Mouse (Mus musculus) limb, embryonic 14.5 days (tissue): ENCODE measurements around the gene Malsu1. TPM values are rescaled to one million over a fixed set of nuclear protein-coding genes. Genes with fewer than 3 reads are reported as not detected.

Experiments
- ATAC-seq: fragments of 200-750 bp; cut with Nextera tagmentation; 2 replicates; pipeline ENCODE4 v1.8.0; 2017; ENCODE audit warnings: low read depth, moderate number of reproducible peaks, moderate TSS enrichment; ENCODE audit not compliant: low FRiP score
- DNase-seq: peaks from one replicate; pipeline ENCODE4 v3.0.0-alpha.2; 2015; ENCODE audit warnings: low spot score
- H3K27ac ChIP-seq: fragments of 300-500 bp; sonication (generic); replicated peaks from 2 replicates; pipeline ENCODE4 v1.5.1; 2014; ENCODE audit warnings: low read depth, mild to moderate bottlenecking, low read length, moderate library complexity, mixed read lengths
- H3K27me3 ChIP-seq: fragments of 300-500 bp; sonication (generic); 2 replicates; pipeline ENCODE4 v1.6.1; 2014; ENCODE audit warnings: low read length, mixed read lengths; ENCODE audit not compliant: control insufficient read depth, insufficient read depth
- H3K36me3 ChIP-seq: fragments of 300-500 bp; sonication (generic); 2 replicates; pipeline ENCODE4 v1.6.1; 2014; ENCODE audit warnings: mild to moderate bottlenecking, low read length, moderate library complexity, mixed read lengths; ENCODE audit not compliant: control insufficient read depth, insufficient read depth
- H3K4me1 ChIP-seq: fragments of 300-500 bp; sonication (generic); 2 replicates; pipeline ENCODE4 v1.6.1; 2014; ENCODE audit warnings: antibody characterized with exemption, low read length, mixed read lengths; ENCODE audit not compliant: control insufficient read depth, insufficient read depth
- H3K4me2 ChIP-seq: fragments of 300-500 bp; sonication (generic); replicated peaks from 2 replicates; pipeline ENCODE4 v1.6.1; 2014; ENCODE audit warnings: low read depth, mild to moderate bottlenecking, low read length, moderate library complexity; ENCODE audit not compliant: severe bottlenecking
- H3K4me3 ChIP-seq: fragments of 300-500 bp; sonication (generic); replicated peaks from 2 replicates; pipeline ENCODE4 v1.5.1; 2014; ENCODE audit warnings: low read length
- H3K9ac ChIP-seq: fragments of 300-500 bp; sonication (generic); 2 replicates; pipeline ENCODE4 v1.6.1; 2014; ENCODE audit warnings: mild to moderate bottlenecking, low read depth, low read length, moderate library complexity; ENCODE audit not compliant: severe bottlenecking
- H3K9me3 ChIP-seq: fragments of 300-500 bp; sonication (generic); 2 replicates; pipeline ENCODE4 v1.6.1; 2016; ENCODE audit warnings: low read length; ENCODE audit not compliant: control insufficient read depth
- POLR2A ChIP-seq: fragments of 200-500 bp; IDR thresholded peaks from 2 replicates; pipeline ENCODE4 v1.8.0; 2012; ENCODE audit warnings: inconsistent platforms, mild to moderate bottlenecking, moderate library complexity, borderline replicate concordance; ENCODE audit not compliant: insufficient read depth, insufficient read length; ENCODE audit errors: extremely low read depth
- WGBS: fragments of 180-500 bp; shearing (Covaris S2); extraction: QIAGEN DNeasy Blood & Tissue Kit; methylation state at CpG from one replicate; pipeline ENCODE4 v1.1.7; 2014; 5-methylcytosine and 5-hydroxymethylcytosine counted together
- polyA plus RNA-seq, 2 experiments: library from polyadenylated mRNA; depleted of rRNA in 1 of 2; stranded (reverse) in 1 of 2; unstranded in 1 of 2; fragments of >200 nt; fragmentation: Nextera tagmentation in 1 of 2; extraction: Ambion mirVana in 1 of 2; gene quantifications; 2 replicates each; pipeline versions ENCODE4 v1.2.1 to v1.2.3; 2012 to 2014

Gene Malsu1
- polyA plus RNA-seq (2012; rRNA removed) (21.9 and 27.4 TPM in 2 replicates), polyA plus RNA-seq (2014; fragmentation: Nextera tagmentation; extraction: Ambion mirVana) (72.1 and 72.9 TPM in 2 replicates)

DNA sequence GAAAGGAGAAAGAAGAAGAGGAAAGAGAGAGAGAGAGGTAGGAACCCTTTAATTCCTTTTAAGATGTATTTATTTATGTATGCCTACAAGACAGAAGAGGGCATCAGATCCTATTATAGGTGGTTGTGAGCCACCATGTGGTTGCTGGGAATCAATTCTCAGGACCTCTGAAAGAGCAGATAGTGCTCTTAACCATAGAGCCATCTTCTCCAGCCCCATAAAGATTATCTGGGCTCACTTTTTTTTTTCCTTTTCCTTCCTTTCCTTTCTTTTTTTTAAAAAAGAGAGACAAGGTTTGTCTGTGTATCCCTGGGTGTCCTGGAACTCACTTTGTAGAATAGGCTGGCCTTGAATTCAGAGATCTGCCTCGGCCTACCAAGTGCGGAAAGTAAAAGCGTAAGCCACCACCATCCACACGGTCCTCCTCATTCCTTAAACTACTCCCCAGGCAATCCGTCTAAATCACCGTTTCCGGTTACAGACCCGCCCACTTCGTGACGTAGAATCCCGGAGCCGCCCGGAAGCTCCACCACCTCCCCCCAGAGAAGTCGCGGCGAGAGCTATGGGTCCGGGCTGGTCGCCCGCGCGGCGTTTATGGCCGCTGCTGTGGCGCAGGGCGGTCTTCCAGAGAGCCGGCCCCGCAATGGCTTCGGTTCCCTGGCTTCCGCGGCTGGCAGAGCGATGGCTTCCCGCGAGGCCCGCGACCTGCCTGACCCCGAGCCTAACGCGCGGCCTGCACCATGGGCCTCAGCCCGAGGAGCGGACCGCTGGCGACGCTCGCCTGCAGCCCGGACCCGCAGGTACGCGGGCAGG, at the start of gene Malsu1:
Gene Malsu1 (plus strand): TSS at position 492 of the 813 bp plus-strand sequence.
- Histone ChIP-seq H3K27ac (peak within 1 kb of the TSS; percentile 73), H3K9me3 (no peaks in the 10 kb centered on the region), H3K27me3 (no peaks in the 10 kb centered on the region), H3K4me1 (peaks cover 10% of the 10 kb centered on the region), H3K4me2 (peak within 1 kb of the TSS; percentile 85), H3K36me3 (peaks cover 3% of the 10 kb centered on the region; the same call in 1 of the 2 replicates), H3K4me3 (peak within 1 kb of the TSS; percentile 92), H3K9ac (peak within 1 kb of the TSS; percentile 97)
- DNase-seq (peak; percentile 97), ATAC-seq (peak; percentile 96)
- peak; percentile 83; the same call in 1 of the 2 replicates for TF ChIP-seq POLR2A
- under 1% methylated on average over 46 of the region's 49 CpGs for WGBS

GRCm38 (mm10) chr6:49025290-49025689, 48.3 kb upstream of the Malsu1 start:
- Histone ChIP-seq H3K9me3 (no peaks in the 10 kb centered on the region), H3K27ac (no peak overlapping the region), H3K4me2 (no peak overlapping the region), H3K4me3 (no peak overlapping the region), H3K9ac (no peak overlapping the region), H3K27me3 (no peaks in the 10 kb centered on the region), H3K4me1 (peaks cover 6% of the 10 kb centered on the region), H3K36me3 (no peaks in the 10 kb centered on the region)
- WGBS: 72% methylated on average over 7 of the region's 7 CpGs
- ATAC-seq: no peak
- TF ChIP-seq POLR2A: no peak
- no peak for DNase-seq

- ATAC-seq: no peak
- Histone ChIP-seq H3K4me1 (no peaks in the 10 kb centered on the region), H3K36me3 (no peaks in the 10 kb centered on the region), H3K27me3 (no peaks in the 10 kb centered on the region), H3K9ac (no peak overlapping the region), H3K4me3 (no peak overlapping the region), H3K27ac (no peak overlapping the region), H3K4me2 (no peak overlapping the region), H3K9me3 (no peaks in the 10 kb centered on the region)
- DNase-seq: no peak
- no peak for TF ChIP-seq POLR2A
- WGBS: 89% methylated on average over 5 of the region's 5 CpGs
Observed at GRCm38 (mm10) chr6:49026496-49026895, 47.1 kb upstream of the Malsu1 start.

GRCm38 (mm10) chr6:49028019-49028418, 45.6 kb upstream of the Malsu1 start:
- 72% methylated on average over 6 of the region's 6 CpGs for WGBS
- no peak for ATAC-seq
- no peak overlapping the region for H3K4me2 ChIP-seq

DNA sequence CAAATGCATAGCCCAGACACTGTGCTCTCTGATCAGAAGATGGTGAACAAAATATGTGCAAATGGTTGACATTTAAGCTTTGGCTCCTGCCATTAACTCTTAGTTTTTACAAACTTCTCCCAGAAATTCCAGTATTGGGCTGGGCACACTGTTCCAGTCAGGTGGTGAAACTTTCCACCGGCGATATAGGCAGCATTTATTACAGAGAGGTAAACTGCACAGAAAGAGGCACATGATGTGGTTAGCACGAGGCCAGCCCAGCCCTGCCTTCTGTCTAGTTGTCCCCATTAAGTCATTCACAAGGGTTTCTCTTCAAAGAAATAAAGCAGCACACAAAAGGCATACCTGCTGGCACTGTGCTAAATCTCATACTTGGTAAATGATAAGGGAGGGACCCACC, 44.9 kb upstream of the Malsu1 start:
- Histone ChIP-seq H3K27me3 (no peaks in the 10 kb centered on the region), H3K9me3 (no peaks in the 10 kb centered on the region), H3K4me3 (no peak overlapping the region), H3K4me1 (no peaks in the 10 kb centered on the region), H3K4me2 (no peak overlapping the region), H3K27ac (no peak overlapping the region), H3K36me3 (no peaks in the 10 kb centered on the region), H3K9ac (no peak overlapping the region)
- ATAC-seq (no peak), DNase-seq (no peak)
- TF ChIP-seq POLR2A: no peak
- 58% methylated on average over 3 of the region's 3 CpGs for WGBS

More at GRCm38 (mm10) chr6:49028019-49028418, 45.6 kb upstream of the Malsu1 start:
- Histone ChIP-seq H3K27me3 (no peaks in the 10 kb centered on the region), H3K36me3 (no peaks in the 10 kb centered on the region), H3K9ac (no peak overlapping the region), H3K9me3 (no peaks in the 10 kb centered on the region), H3K4me1 (no peaks in the 10 kb centered on the region), H3K27ac (no peak overlapping the region), H3K4me3 (no peak overlapping the region)
- DNase-seq: no peak
- no peak for TF ChIP-seq POLR2A
